Mouse (Mus musculus) liver, embryonic 13.5 days (tissue): Measurements from ENCODE around the gene Sfxn2. TPM values are rescaled to one million over a fixed set of nuclear protein-coding genes. Genes with fewer than 3 reads are reported as not detected.

Experiments used
- polyA plus RNA-seq: library from polyadenylated mRNA; unstranded; fragments of >200 nt; fragmentation: Nextera tagmentation; extraction: Ambion mirVana; gene quantifications from 2 replicates; pipeline ENCODE4 v1.2.1, GENCODE M21; 2015

The Sfxn2 gene
- polyA plus RNA-seq, 1 experiment from 2014 or later, result 18.3 TPM

Other genes with a start within 250 kb of the Sfxn2 start
- gene Psd, start 246.2 kb upstream of the Sfxn2 start, polyA plus RNA-seq, result 5.8 and 7.1 TPM in 2 replicates
- gene Fbxl15, start 245.2 kb upstream of the Sfxn2 start, polyA plus RNA-seq, result 11.2 and 12.1 TPM in 2 replicates
- gene Cuedc2, start 234.7 kb upstream of the Sfxn2 start, polyA plus RNA-seq, result 85.6 and 86.7 TPM in 2 replicates
- 10.6 and 12.3 TPM in 2 replicates for gene Mfsd13a, start 232.2 kb upstream of the Sfxn2 start, polyA plus RNA-seq
- gene 2310034G01Rik, start 223.1 kb upstream of the Sfxn2 start, polyA plus RNA-seq, result 0.44 and 0.59 TPM in 2 replicates
- gene Actr1a, start 177.6 kb upstream of the Sfxn2 start, polyA plus RNA-seq, result 56.1 and 61.2 TPM in 2 replicates
- gene Sufu, start 176.5 kb upstream of the Sfxn2 start, polyA plus RNA-seq, result 6.3 and 8.2 TPM in 2 replicates
- 9.1 and 9.2 TPM in 2 replicates for gene Trim8, start 71.7 kb upstream of the Sfxn2 start, polyA plus RNA-seq
- 29.8 and 32.1 TPM in 2 replicates for gene Arl3, start 167 bp upstream of the Sfxn2 start, polyA plus RNA-seq
- gene Wbp1l, start 25.7 kb downstream of the Sfxn2 start, polyA plus RNA-seq, result 14.9 and 17.3 TPM in 2 replicates
- gene Cyp17a1, start 99.8 kb downstream of the Sfxn2 start, polyA plus RNA-seq, result 0.07 TPM in 1 of 2 replicates, not detected in the other
- 6.6 and 7.1 TPM in 2 replicates for gene Borcs7, start 116.5 kb downstream of the Sfxn2 start, polyA plus RNA-seq
- gene As3mt, start 134.1 kb downstream of the Sfxn2 start, polyA plus RNA-seq, result 17.7 and 20.4 TPM in 2 replicates
- 1.2 and 1.7 TPM in 2 replicates for gene Cnnm2, start 188.2 kb downstream of the Sfxn2 start, polyA plus RNA-seq